Mouse (Mus musculus) neural tube, embryonic 15.5 days (tissue): Measurements from ENCODE around the gene Foxj3. TPM values are rescaled to one million over a fixed set of nuclear protein-coding genes. Genes with fewer than 3 reads are reported as not detected.
A peak's percentile ranks its signal among the peaks of the same experiment; 100 is the strongest.

ENCODE experiments used
- ATAC-seq: fragments of 200-750 bp; cut with Nextera tagmentation; 2 replicates; pipeline ENCODE4 v1.8.0; 2017; ENCODE audit warnings: mild to moderate bottlenecking, moderate TSS enrichment, moderate library complexity; ENCODE audit not compliant: low FRiP score
- H3K27ac ChIP-seq: fragments of 300-500 bp; sonication (generic); replicated peaks from 2 replicates; pipeline ENCODE4 v1.5.1; 2015; ENCODE audit warnings: mild to moderate bottlenecking, inconsistent platforms
- H3K27me3 ChIP-seq: fragments of 300-500 bp; sonication (generic); replicated peaks from 2 replicates; pipeline ENCODE4 v1.6.1; 2015; ENCODE audit warnings: inconsistent platforms
- H3K36me3 ChIP-seq: fragments of 300-500 bp; sonication (generic); 2 replicates; pipeline ENCODE4 v1.6.1; 2015; ENCODE audit warnings: inconsistent platforms
- H3K4me1 ChIP-seq: fragments of 300-500 bp; sonication (generic); 2 replicates; pipeline ENCODE4 v1.6.1; 2015; ENCODE audit warnings: inconsistent platforms
- H3K4me2 ChIP-seq: fragments of 300-500 bp; sonication (generic); 2 replicates; pipeline ENCODE4 v1.6.1; 2015; ENCODE audit warnings: inconsistent platforms, mild to moderate bottlenecking, moderate library complexity
- H3K4me3 ChIP-seq: fragments of 300-500 bp; sonication (generic); replicated peaks from 2 replicates; pipeline ENCODE4 v1.5.1; 2015; ENCODE audit warnings: mild to moderate bottlenecking, inconsistent platforms
- H3K9ac ChIP-seq: fragments of 300-500 bp; sonication (generic); replicated peaks from 2 replicates; pipeline ENCODE4 v1.6.1; 2015; ENCODE audit warnings: mild to moderate bottlenecking, inconsistent platforms
- H3K9me3 ChIP-seq: fragments of 300-500 bp; sonication (generic); replicated peaks from 2 replicates; pipeline ENCODE4 v1.6.1; 2016; ENCODE audit warnings: inconsistent platforms
- WGBS: fragments of 180-500 bp; shearing (Covaris S2); methylation state at CpG from one replicate; pipeline ENCODE4 v1.1.7; 2015; ENCODE audit warnings: mixed read lengths; 5-methylcytosine and 5-hydroxymethylcytosine counted together
- polyA plus RNA-seq: library from polyadenylated mRNA; unstranded; fragments of >200 nt; fragmentation: Nextera tagmentation; extraction: Ambion mirVana; gene quantifications from 2 replicates; pipeline ENCODE4 v1.2.1, GENCODE M21; 2015

Gene Foxj3
- polyA plus RNA-seq, 1 experiment from 2014 or later = 27.4 TPM

DNA sequence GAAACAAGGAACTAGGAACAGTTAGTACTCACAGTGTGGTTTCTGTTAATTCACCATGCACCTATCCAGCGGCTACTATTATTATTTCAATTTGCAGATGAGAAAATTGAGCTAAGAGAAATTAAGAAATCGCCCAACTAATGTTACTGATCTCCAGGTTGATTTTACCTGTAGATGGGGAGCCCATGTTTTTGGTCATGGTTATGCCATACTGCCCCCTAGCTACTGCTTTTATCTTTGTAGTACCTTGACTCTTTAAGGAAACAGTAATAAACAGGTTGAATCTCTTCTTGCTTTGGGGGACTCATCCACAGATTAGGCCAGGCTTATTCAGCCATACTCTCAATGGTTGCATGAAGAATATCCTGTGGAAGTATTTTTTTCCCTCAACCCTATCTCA, 5.0 kb upstream of the Foxj3 start:
- Histone ChIP-seq H3K4me1 (no peaks in the 10 kb centered on the region), H3K27ac (no peak overlapping the region), H3K27me3 (no peaks in the 10 kb centered on the region), H3K4me2 (no peak overlapping the region), H3K4me3 (no peak overlapping the region), H3K9ac (no peak overlapping the region), H3K9me3 (no peaks in the 10 kb centered on the region), H3K36me3 (no peaks in the 10 kb centered on the region)
- 71% methylated on average over 2 of the region's 2 CpGs for WGBS
- no peak for ATAC-seq

DNA sequence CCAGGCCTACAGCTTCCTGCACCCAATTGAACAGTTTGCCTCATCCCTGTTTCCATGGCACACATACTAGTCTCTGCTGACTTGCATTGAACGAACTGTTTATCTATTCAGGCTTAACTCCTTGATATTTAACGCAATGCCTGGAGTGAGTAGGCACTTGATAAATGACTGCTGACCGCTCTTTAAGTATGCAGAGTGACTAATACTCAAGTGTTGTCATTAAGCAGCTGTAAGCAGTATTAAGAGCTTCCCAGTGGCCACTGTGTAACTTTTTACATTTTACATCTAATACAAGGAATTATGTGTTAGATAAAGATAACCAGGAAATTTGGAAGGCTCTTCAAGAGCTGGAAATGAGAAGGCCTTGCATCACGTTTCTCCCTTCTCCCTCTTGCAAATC, 1.7 kb upstream of the Foxj3 start:
- H3K4me2 ChIP-seq = no peak overlapping the region
- H3K4me3 ChIP-seq = no peak overlapping the region
- no peaks in the 10 kb centered on the region for H3K27me3 ChIP-seq
- no peaks in the 10 kb centered on the region for H3K36me3 ChIP-seq
- 57% methylated on average over 4 of the region's 4 CpGs for WGBS
- no peak for ATAC-seq
- H3K4me1 ChIP-seq = peaks cover 12% of the 10 kb centered on the region
- H3K27ac ChIP-seq = no peak overlapping the region
- H3K9me3 ChIP-seq = no peaks in the 10 kb centered on the region
- no peak overlapping the region for H3K9ac ChIP-seq

GRCm38 (mm10) chr4:119537436-119537835, 632 bp downstream of the Foxj3 start:
- no peak for ATAC-seq

DNA sequence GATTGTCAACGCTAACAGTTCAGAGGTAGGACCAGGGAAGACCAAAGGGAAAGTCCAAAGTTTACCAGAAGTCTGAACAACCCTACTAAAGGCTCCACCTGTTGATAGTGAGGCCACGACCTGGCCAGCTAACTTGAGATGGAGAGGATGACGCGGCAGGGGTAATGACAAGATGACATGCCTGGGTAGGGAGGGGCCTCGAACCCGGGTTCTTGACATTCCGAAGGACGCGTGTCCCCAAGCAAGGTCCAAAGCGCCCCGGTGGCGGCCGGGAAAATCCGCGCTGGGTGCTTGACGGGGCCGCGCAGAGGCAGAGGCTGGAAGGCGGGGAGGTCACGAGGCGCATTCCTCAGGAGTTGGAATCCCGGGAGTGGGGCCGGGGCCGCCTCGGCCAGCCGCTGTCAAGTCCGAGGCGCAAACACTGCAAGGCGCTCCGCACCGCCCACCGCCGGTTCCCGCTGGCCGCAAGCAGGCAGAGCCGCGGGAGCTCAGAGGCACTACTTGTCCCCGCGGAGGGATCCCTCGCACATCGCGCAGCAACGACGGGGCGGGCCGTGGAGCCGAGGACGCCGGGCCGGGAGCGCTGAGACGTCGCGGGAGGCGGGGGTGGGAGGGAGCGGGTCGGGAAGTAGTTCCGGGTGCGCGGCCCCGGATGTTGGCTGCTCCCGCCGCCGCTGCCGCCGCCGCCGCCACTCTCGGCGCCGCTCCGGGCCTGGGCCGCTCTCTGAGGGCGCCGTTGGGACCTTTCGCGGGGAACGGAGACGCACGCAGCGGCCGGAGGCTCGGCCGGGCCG, 2.4 kb downstream of the Foxj3 start, which contains the start of gene Frg2f1:
TSS of gene Frg2f1 (minus strand) at position 499 of the 794 bp plus-strand sequence.
- H3K27me3 ChIP-seq = no peaks in the 10 kb centered on the region
- H3K27ac ChIP-seq = peak within 1 kb of the TSS; percentile 99
- peak within 1 kb of the TSS; percentile 98 for H3K9ac ChIP-seq
- ATAC-seq = peak; percentile 94
- peaks cover 32% of the 10 kb centered on the region for H3K4me1 ChIP-seq
- no peaks in the 10 kb centered on the region for H3K36me3 ChIP-seq
- H3K4me3 ChIP-seq = peak within 1 kb of the TSS; percentile 96
- H3K9me3 ChIP-seq = no peaks in the 10 kb centered on the region
- peak within 1 kb of the TSS; percentile 71 for H3K4me2 ChIP-seq
- WGBS = under 1% methylated on average over 73 of the region's 85 CpGs

More at GRCm38 (mm10) chr4:119537436-119537835, 632 bp downstream of the Foxj3 start:
- H3K36me3 ChIP-seq = no peaks in the 10 kb centered on the region
- no peak overlapping the region for H3K27ac ChIP-seq
- H3K27me3 ChIP-seq = no peaks in the 10 kb centered on the region
- H3K4me1 ChIP-seq = peaks cover 28% of the 10 kb centered on the region
- H3K4me2 ChIP-seq = no peak overlapping the region
- WGBS = 83% methylated on average over 4 of the region's 4 CpGs
- no peaks in the 10 kb centered on the region for H3K9me3 ChIP-seq
- no peak overlapping the region for H3K9ac ChIP-seq
- H3K4me3 ChIP-seq = no peak overlapping the region

DNA sequence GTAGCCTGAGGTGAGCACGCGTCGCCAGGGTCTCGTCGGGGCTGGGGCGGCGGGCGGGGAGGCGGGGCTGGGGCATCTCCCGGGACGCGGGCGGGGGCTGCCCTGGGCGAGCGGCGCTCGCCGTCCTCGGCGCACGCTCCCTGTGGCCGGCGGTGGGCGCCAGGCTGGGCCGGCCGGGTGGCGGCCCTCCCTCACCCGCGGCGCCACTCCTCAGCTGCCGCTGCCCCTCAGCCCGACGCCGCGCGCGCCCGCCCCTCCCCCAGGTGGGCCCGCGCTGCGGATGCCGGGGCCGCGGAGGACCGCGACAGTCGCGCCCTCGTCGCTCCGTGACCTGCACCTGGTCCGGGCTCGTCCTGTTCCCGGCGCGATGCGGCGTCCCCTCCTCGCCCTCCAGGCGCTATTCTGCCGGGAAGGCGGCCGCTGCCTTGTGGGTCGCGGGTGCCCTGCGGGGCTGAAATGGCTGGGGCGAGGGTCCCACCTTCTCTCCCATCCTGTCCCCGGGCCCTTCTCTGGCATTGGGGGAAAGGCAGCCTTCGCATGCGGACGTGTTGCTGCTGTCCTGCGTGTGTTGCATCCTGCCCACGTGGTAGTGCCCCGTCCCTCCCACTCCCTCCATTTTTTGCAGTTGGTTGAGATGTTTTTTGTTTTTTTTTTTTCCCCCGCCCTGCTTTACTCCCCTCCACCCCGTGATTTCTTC, 3.2 kb downstream of the Foxj3 start:
- peaks cover 32% of the 10 kb centered on the region for H3K4me1 ChIP-seq
- WGBS = under 1% methylated on average over 65 of the region's 76 CpGs

GRCm38 (mm10) chr4:119540533-119540890, 3.7 kb downstream of the Foxj3 start:
- Histone ChIP-seq H3K27me3 (no peaks in the 10 kb centered on the region), H3K4me1 (peaks cover 32% of the 10 kb centered on the region), H3K9ac (peak overlapping the region; percentile 98), H3K4me2 (peak overlapping the region; percentile 71), H3K36me3 (no peaks in the 10 kb centered on the region), H3K4me3 (peak overlapping the region; percentile 96), H3K27ac (peak overlapping the region; percentile 99), H3K9me3 (no peaks in the 10 kb centered on the region)
- no peak for ATAC-seq
- WGBS = 10% methylated on average over 10 of the region's 10 CpGs

More for the DNA sequence above, 3.2 kb downstream of the Foxj3 start:
- Histone ChIP-seq H3K36me3 (no peaks in the 10 kb centered on the region), H3K9me3 (no peaks in the 10 kb centered on the region), H3K4me2 (peak overlapping the region; percentile 71), H3K27me3 (no peaks in the 10 kb centered on the region), H3K9ac (peak overlapping the region; percentile 98), H3K27ac (peak overlapping the region; percentile 99), H3K4me3 (peak overlapping the region; percentile 96)
- ATAC-seq = peak; percentile 78

DNA sequence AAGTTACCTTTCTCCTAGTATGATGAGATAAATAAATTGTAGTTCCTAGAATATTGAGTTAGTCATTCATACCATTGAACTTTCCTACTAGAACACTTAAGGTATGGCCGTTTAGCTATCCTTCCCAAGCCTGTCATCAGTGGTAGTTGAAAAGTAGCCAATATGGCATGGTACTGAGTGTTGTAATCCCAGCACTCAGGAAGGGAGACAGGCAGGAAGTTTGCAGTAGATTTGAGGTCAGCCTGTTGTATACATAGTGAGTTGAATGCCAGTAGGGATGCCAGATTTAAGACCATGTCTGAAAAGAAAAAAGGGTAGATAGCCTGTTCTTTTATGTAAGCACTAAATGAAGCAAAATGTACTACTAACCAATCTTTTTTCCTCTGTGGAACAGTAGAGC, 14.1 kb downstream of the Foxj3 start:
- Histone ChIP-seq H3K9me3 (no peaks in the 10 kb centered on the region), H3K27ac (no peak overlapping the region), H3K4me3 (no peak overlapping the region), H3K9ac (no peak overlapping the region), H3K4me1 (peaks cover 7% of the 10 kb centered on the region), H3K36me3 (no peaks in the 10 kb centered on the region), H3K4me2 (no peak overlapping the region), H3K27me3 (no peaks in the 10 kb centered on the region)
- no peak for ATAC-seq
- WGBS = 89% methylated on average over 1 of the region's 1 CpGs

- H3K4me2 ChIP-seq = no peak overlapping the region
- no peak overlapping the region for H3K9ac ChIP-seq
- H3K36me3 ChIP-seq = no peaks in the 10 kb centered on the region
- no peak for ATAC-seq
- no peaks in the 10 kb centered on the region for H3K9me3 ChIP-seq
- H3K27ac ChIP-seq = no peak overlapping the region
- no peak overlapping the region for H3K4me3 ChIP-seq
- H3K27me3 ChIP-seq = no peaks in the 10 kb centered on the region
- 75% methylated on average over 2 of the region's 2 CpGs for WGBS
- peaks cover 7% of the 10 kb centered on the region for H3K4me1 ChIP-seq
Observed at GRCm38 (mm10) chr4:119555466-119555865, 18.7 kb downstream of the Foxj3 start.

DNA sequence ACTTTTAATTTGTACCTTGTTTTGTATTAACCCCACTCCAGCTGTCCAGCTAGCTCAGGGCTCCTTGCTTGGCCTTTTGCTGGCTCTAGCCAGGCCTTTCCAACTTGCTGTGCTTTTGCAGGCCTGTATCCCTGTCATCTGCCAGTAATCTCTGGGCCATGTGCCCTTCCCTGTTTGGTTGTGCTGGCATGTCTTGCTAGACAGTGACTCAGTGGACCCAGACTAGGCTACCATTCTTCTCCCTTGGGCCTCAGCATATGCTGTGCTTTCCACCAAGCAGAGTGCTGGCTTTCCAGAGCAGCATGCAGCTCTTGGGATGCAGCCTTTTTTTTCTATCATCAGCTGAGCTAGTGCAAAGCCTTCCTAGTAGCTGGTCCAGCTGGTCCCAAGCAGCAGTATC, 26.3 kb downstream of the Foxj3 start:
- H3K9ac ChIP-seq = no peak overlapping the region

DNA sequence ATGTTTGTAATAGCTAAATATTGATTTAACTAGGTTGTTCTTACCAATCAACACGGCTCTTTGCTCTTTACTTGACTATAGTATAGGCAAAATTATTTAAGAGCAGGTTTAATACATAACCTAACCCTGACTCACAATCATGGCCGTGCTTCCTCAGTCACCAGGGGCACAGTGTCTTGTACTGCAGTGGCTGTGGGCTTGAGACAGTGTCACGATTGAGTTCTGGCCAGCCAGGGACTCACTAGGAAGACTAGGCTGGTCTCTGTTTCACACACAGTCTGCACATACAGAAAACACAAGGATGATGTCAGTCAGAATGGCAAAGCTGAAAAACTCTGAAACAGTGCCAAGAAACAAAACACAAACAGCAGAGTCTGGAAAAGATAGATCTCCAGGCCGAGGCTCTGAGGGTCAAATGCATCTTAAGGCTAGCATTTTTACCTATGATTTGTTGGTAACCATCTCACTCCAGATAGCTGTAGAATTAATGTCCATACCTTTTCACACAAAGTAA, 29.6 kb downstream of the Foxj3 start:
- WGBS = 85% methylated on average over 4 of the region's 4 CpGs
- Histone ChIP-seq H3K9me3 (no peaks in the 10 kb centered on the region), H3K27me3 (no peaks in the 10 kb centered on the region), H3K27ac (no peak overlapping the region), H3K36me3 (no peaks in the 10 kb centered on the region), H3K9ac (no peak overlapping the region), H3K4me3 (no peak overlapping the region), H3K4me2 (no peak overlapping the region), H3K4me1 (no peaks in the 10 kb centered on the region)
- no peak for ATAC-seq

More for the DNA sequence above, 26.3 kb downstream of the Foxj3 start:
- Histone ChIP-seq H3K4me2 (no peak overlapping the region), H3K27ac (no peak overlapping the region), H3K36me3 (no peaks in the 10 kb centered on the region), H3K27me3 (no peaks in the 10 kb centered on the region), H3K4me3 (no peak overlapping the region), H3K9me3 (no peaks in the 10 kb centered on the region), H3K4me1 (no peaks in the 10 kb centered on the region)
- ATAC-seq = no peak

DNA sequence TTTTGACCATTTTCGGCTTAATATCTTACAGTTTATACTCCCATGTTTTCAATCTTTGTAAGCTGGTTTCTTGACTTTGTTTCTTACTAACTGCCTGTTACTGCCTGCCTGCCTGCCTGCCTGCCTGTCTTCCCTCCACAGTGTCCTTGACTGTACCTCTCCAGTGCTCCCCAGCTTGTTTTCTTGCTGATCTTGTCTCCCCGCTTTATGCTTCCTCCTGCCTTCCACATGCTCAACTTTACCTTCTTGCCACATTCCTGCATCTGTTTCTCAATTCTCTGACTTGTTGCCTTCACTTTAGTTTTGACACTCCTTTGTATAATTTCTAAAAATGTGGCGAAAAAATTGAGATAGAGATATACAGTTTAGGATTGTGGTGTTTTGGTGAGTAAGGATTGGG, 35.9 kb downstream of the Foxj3 start:
- H3K9ac ChIP-seq = no peak overlapping the region
- WGBS = 94% methylated on average over 3 of the region's 3 CpGs
- no peak overlapping the region for H3K27ac ChIP-seq
- no peaks in the 10 kb centered on the region; the same call in 1 of the 2 replicates for H3K36me3 ChIP-seq
- H3K27me3 ChIP-seq = no peaks in the 10 kb centered on the region
- H3K4me1 ChIP-seq = no peaks in the 10 kb centered on the region
- ATAC-seq = no peak
- H3K4me2 ChIP-seq = no peak overlapping the region
- H3K4me3 ChIP-seq = no peak overlapping the region
- H3K9me3 ChIP-seq = no peaks in the 10 kb centered on the region

GRCm38 (mm10) chr4:119574504-119574903, 37.7 kb downstream of the Foxj3 start:
- ATAC-seq = no peak
- Histone ChIP-seq H3K4me1 (no peaks in the 10 kb centered on the region), H3K27ac (no peak overlapping the region), H3K9me3 (no peaks in the 10 kb centered on the region), H3K4me3 (no peak overlapping the region), H3K4me2 (no peak overlapping the region), H3K9ac (no peak overlapping the region), H3K36me3 (peaks cover 3% of the 10 kb centered on the region; the same call in 1 of the 2 replicates), H3K27me3 (no peaks in the 10 kb centered on the region)
- WGBS = 79% methylated on average over 2 of the region's 2 CpGs
